Mouse (Mus musculus) right cerebral cortex, postnatal 36 days (tissue): ENCODE data around the gene Gm17949.

Source experiments
- DNase-seq, 2 experiments: peaks; one replicate each; pipeline ENCODE4 v3.0.0; 2022; ENCODE audit warnings: low spot score in 2 of 2, mixed read lengths in 1 of 2

The Gm17949 gene

DNA sequence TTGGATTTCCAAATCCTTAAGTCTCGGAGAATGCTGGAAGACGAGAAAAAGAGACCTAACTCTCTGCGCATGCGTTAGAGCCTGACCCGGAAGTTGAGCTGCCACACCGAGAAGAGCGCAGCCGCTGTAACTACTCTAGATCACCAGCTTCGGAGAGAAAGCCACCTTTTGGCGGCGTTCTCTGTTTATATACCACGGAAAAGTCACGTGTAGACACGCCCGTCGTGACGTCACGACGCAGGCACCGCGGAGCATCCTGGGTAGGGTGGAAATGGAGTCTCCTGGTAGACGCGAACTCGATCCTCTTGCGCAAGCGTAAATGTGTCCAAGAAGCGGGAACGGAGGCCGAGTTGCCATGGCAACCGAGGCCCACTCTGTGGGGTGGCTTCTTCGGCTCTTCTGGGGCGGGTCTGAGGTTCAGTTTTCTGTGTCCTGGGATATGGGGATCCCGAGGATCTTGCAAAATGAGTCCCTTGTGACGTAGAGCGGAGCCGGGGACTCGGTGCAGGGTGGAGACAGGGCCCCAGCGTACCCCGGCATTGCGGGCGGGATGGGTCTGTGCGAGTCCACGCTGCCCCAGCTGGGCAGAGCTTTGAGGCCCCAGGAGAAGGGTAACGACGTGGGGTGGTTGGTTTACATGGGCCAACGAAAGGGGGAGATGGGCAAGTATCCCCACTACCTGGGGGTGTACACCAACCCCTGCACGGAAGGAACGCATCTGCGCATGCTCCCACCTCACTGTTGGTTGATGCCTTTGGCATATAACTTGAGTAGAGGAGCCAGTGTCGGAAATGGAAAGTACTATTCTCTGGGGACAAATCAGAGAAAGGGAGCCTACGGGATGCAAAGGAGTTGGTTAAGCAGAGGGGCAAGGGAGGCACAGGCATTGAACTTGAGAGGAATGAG is at the start of gene Gm17949, which contains the start of gene Gtf2f1:
Gene Gm17949, plus strand, starts transcription at position 234 of the 906 bp plus-strand sequence.
Gene Gtf2f1, minus strand, starts transcription at position 53 of the 906 bp plus-strand sequence.
- peak; percentile 94 to 96 for DNase-seq

DNA sequence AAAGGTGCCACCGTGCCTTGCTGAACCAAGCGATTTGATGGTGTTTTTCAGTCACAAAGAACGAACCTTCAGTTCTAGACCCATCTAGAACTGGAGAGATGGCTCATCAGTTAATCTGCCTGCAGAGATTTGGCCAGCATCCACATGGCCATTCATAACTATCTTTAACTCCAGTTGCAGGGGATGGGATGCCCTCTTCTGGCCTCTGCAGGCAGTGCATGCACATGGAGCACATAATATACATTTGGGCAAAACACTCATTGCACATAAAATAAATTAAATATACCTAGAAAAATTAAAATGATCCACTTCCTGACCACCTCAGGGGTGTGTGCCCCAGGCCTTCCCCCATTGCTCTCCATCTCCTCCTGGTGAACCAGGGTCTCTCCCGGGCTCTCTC is 49.4 kb upstream of the Gm17949 start:
- no peak for DNase-seq

DNA sequence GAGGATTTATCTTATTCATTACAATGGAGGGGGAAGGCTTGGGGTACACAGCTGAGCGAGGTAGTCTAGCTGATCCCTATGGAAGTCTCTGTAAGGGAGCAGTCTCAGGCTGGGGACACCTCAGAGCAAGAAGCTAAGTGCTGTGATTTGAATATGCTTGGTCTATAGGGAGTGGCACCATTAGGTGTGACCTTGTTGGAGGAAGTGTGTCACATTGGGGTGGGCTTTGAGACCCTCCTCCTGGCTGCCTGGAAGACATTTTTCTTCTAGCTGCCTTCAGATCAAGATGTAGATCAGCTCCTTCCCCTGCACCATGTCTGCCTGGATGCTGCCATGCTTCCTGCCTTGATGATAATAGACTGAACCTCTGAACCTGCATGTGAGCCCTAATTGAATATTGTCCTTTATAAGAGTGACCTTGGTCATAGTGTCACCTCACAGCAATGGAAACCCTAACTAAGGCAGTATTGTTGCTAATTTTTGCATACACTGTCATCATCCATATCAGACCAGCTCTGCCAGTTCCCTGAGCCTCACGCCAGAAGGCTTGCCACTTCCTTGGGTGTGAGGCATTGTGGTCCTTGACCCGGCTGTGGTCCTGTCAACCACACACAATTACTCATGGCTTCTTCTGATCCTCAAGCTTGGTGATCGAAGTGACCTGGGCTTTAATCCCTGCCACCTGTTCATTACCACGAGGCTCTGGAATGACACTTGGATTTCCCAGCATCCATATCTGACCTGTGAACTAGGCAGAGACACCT is 48.4 kb upstream of the Gm17949 start:
- DNase-seq: no peak

DNA sequence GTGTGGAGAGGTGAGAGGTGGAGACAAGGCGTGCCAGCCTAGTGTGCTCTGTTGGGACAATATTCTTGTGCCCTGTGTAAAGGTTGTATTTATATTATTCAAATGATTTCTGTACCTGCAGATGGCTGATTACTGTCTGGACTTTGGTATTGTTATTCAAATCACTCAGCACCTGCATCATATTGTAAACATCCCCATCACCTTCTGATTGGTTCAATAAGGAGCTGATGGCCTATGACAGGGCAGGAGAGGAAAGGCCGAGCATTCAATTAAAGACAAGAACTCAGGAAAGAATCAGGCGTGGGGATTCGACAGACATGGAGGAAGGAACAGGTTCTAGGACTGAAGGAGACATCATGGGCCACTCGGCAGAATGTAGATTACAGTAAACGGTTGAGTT is 47.6 kb upstream of the Gm17949 start:
- no peak for DNase-seq

DNA sequence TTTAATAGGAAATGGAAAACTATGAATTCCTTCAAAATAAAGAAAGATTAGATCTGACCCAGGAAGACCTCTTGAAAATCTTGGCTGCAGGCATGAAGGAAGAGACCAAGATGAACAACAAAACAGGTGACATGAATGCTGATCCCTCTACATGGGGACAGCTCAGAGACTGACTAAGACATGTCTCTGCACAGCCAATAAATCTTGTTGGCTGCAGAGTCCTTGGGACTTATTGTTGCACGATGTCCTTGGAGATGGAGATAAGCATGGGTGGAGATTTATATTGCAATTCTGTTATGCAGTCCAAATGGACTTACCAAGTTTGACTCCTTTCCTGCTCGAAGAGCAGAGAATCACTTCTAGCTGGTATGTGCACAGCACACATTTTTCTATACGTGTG is 41.9 kb upstream of the Gm17949 start:
- DNase-seq: no peak

DNA sequence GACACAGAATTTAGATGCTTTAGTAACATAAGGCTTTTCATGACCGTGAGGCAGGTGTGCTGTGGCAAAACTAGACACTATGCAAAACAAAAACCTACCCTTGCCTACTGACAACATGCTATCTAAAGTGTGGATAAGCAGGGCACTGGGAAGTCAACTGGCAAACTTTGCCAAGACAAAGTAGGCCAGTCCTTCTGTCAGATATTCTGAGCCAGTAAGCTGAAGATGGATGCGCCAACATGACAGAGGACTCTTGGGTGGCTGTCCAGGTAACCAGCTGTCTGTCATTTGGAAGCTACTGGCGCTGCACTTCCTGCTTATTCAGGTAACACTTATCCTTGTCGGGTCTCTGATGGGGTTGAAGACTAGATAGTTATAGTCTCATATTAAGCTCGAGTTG is 41.2 kb upstream of the Gm17949 start:
- no peak for DNase-seq

DNA sequence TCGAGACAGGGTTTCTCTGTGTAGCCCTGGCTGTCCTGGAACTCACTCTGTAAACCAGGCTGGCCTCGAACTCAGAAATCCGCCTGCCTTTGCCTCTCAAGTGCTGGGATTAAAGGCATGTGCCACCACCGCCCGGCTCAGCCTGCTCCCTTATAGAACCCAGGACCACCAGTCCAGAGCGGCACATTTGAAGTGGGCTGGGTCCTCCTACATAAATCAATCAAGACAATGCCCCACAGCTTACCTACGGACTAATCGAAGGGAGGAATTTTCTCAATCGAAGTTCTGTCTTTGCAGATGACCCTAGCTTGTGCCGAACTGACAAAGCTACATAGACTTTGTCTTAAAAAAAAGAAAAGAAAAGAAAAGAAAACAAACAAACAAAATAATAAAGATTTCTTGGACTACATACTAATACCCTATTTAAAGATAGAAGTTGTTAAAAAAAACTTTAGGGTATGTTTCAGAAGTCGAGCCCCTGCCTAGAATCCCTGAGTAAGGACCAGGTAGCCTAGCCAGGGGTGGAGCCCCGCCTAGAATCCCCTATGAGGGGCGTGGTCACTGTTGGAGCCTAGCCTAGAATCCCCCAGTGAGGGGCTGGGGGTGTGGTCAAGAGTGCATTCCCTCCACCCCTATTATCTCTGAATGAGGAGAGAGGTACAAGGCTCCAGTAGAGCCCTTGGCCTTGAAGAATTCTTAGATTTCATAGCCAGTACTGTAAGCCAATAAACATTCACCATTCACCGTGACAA is 37.1 kb upstream of the Gm17949 start:
- no peak for DNase-seq

DNA sequence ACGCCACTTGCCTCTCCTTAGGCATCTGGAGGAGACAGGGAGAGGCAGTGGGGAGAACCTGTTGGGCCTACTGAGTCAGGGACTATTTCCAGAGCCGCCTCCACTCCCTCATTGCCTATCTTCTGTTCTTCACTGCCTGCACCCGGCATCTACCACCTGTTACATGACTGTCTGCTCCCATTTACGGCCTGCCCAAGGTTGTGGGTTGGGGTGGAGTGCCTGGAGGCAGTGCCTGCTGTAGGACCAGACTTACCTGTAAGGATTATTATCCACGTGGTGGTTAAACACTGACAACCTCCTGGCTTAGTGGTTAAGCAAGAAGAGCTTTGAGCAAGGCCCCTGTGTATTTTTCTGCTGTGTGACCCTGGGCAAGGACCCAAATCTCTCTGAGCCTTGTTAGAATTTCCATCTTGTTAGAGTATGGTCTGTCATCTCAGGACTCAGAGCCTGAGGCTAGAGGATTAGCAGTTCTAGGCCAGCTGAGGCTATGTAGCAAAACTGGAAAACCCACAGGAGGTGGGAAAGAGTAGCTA is 36.5 kb upstream of the Gm17949 start:
- DNase-seq: no peak

DNA sequence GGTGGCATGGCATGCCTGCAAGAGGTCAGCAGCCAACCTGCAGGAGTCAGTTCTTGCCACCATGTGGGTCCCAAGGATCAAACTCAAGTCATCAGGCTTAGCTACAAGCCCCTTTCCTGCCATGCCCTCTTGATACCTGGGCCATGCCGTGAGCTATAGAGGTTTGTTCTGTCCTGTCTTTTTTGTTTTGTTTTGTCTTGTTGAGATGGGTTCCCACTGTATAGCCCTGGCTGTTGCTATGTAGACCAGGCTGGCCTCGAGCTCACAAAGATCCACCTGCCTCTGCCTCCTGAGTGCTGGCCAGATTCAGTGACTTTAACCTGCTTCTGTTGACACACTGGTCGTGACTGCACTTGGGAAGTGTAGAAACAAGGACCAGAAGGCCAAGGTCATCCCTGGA is 35.9 kb upstream of the Gm17949 start:
- DNase-seq: no peak

DNA sequence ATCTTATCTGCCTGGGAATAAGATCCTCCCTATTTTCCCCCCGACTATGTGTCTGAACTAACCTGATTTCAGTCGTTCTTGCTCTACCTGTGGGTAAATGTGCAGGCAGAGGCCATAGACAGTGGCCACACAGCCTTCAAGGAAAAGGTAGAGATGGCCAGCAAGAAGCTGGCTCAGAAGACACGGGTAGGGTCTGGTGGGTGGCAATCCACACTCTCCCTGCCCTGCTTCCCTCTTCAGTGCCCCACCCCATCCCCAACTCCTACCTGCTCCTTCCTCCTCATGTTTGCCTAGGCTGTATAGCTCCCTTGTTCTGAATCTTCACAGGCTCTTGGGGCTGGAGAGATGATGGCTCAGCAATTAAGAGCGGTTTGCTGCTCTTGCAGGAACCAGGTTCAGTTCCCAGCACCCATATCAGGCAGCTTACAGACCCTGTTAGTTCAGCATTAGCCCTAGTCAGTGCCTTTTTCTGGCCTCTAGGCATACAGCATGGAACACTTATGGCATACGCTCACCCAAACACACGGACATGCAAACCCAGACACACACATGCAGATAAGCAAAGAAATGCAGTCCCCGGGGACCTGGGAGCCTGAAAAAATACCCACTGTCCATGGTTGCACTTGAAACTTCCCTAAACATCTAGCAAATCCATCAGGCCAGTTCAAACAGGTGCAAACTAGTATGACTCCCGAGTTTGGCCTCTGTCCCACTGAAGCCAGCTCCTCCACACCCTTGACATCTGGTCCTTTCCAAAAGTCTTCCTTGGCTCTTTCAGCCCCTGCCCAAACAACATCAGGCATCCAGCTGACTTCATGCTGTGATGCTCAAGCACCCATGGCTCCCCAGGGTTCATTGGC is 34.5 kb upstream of the Gm17949 start:
- DNase-seq: no peak

DNA sequence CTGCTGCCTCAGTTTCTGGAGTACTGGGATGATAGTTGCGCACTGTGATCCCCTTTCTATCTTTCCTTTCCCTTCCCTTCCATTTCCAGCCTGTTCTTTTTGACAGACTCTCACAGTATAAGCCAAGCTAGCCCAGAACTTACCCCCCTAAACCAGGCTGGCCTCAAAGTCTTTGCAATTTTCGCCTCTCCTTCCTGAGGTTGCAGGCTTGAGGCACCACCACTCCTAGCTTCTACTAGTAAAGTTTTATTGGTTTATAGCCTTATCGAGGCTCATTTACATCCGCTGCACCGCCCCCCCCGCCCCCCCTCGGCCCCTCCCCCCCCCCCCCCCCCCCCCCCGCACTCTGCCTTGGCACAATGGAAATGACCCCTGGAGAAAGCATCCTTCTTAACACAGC is 31.7 kb upstream of the Gm17949 start:
- DNase-seq: no peak

DNA sequence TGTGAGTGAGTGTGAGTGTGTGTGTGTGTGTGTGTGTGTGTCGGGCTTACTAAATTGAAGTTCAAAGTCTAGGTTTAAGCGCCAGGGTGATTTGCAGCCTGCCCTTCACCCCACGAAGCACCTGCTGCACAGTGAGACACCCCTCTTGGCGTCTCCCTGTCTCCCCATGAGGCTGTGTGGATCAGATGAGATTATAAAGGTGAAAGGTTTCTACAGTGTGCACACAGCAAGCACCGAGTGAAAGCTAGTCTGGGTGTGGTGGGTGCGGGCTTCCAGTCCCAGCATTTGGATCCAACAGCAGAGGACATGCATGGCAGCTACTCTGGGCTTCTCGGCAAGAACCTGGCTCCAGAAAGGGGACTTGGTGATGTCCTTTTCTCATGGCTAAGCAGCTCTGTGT is 30.2 kb upstream of the Gm17949 start:
- no peak for DNase-seq

DNA sequence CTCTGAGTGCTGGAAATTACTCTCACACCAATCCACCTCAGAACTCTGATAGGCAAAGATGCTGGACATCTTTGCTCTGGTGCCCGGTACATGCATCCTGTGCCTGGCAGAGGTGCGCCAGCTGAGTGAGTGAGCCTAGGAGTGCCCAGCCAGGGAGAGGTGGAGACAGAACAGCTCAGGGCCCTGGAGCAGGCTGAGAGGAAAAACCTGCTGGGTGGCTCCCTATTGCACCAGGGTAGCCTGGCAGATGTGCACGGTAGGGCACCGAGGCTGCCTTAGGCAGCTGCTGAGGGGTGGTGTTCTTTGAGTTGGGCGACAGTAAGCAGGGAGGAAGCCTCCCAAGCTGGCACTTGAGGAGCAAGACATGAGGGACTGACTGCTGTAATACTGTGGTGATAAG is 29.3 kb upstream of the Gm17949 start, which contains the start of gene Acer1:
Gene Acer1, minus strand, starts transcription at position 114 of the 400 bp plus-strand sequence.
- DNase-seq: no peak

DNA sequence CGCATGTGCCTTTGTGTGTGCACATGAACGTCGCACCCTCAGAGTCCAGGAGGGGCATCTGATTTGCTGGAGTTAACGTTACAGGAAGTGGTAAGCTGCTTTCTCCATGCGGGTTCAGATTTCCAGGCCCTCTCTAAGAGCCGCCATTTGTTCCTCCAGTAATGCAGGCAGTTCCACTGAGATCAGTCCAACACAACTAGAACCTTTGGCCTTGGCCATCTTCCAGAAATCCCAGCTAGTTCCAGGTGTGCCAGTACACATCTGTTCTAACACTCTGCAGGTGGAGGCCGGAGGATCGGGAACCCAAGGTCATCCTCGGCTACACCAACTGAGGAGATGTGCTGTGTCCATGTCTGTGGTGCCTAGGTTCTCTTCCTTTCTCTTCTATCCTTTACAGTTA is 26.4 kb upstream of the Gm17949 start:
- DNase-seq: no peak

DNA sequence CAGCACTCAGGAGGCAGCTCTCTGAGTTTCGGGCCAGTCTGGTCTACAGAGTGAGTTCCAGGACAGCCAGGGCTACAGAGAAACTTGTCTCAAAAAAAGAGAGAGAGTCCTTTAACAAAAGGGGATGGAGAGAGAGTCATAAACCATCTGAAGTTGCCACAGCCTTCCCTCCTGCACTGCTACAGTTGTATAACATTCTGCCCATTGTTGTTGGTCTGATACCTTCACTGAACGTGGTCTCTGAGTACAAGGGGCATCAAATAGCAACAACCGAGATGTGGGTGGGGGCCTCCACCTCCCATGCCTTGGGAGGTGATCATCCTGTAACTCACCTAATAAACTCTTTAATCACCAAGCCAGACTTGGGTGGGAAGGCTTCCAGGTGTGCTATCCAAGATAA is 25.6 kb upstream of the Gm17949 start:
- no peak for DNase-seq

DNA sequence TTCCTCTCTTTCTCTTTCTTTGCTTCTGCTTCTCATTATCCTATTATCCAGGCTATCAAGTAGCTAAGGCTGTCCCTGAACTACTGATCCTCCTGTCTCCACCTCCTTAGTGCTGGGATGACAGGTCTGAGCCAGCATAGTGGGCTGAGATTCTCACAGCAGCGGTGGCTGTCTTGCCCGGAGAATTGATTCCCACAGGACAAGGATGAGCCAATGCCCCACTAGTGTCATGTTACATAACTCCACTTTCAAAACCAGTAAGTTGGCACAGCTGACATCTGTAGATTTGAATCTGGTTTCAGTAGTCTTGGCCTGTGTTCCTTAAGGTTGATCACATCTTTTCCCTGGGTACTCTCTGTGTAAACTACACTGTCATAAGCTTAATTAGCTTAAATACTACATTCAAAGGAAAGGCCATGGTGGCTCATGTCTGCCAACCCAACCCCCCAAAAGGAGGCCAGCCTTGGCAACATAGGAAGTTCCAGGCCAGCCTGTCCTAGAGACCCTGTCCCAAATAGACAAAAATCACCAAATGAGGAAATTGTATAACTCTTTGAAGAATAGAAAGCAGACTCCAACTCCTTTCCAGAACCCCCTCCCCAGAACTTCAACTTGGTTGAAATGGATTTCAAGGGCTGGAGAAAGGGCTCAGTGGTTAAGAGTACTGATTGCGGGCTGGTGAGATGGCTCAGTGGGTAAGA is 25.0 kb upstream of the Gm17949 start:
- DNase-seq: no peak

DNA sequence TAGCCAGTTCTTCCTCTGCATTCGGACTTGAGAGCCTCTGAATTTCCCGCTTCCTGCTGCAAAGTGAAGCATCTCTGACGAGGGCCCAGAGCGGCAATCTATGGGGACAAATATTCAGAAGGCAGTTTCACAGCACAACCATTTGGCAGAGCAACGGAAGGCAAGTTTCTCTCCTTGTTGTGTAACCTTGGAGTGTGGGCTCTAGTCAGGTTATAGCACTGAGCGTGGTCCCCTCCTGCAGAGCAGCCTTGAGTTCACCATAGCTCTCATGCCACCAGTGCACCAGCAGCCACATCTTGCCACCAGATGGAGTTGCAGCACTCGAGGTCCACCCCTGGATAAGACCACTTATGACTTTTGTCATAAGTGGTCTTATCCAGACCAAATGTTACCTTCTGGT is 22.8 kb upstream of the Gm17949 start:
- DNase-seq: no peak

DNA sequence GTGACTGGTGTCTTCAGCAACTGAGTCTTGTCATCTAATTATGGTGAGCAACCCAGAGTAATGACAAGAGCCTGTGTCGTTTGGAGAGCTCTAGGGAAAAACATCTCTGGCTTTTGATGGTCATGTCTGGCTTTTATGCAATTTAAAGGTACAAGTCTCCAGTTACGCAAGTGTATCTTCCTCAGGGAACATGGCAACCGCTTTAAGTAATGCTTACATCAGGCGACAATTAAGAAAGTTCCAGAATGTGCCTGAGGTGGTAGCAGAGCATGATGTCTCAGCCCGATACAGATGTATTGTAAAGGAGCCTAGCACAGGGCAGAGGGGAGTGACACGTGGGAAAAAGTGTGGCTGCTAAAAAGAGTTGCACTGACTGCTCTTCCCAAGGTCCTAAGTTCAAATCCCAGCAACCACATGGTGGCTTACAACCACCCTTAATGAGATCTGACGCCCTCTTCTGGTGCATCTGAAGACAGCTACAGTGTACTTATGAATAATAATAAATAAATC is 22.3 kb upstream of the Gm17949 start:
- DNase-seq: no peak

DNA sequence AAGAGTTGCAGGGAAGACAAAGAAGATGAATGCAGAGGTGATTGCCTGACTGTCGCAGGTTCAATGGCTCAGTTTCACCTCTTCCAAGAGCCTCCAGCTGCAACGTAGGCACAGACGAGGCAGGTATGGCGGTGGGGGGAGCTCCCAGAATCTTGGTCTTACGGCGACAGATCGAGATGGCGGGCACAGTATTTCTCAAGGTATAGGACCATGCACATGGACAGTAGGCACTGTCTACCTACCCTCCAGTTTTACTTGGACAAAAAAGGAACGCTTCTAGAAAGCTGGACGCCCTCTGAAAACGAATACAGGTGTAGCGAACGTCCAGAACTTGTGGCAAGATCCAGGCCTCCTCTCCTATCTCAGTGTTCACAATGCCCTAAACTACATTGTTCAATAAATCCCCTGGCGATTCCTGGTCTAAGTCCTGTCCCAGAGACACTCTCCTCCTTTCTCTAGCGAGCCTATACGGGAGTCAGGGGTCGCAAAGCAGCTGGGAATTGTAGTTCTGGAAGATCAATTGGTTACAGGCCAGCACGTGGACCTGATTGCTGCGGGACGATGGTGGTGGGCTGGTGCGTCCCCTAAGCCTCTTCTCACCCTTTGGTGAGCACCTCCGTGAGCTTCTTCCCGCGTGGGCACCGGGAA is 21.7 kb upstream of the Gm17949 start:
- DNase-seq: peak; percentile 75 to 82
